Mouse (Mus musculus) CH12.LX (cell line): ENCODE data around the gene AI837181.

Experiments used
- CTCF ChIP-seq, 2 experiments: IDR thresholded peaks in 1 of 2; conservative IDR thresholded peaks in 1 of 2; 2 replicates each; pipeline ENCODE4 v1.5.1; 2011 to 2012; ENCODE audit warnings: low read depth in 2 of 2, low read length in 2 of 2, improper control_type of control experiment in 1 of 2, inconsistent platforms in 1 of 2, mild to moderate bottlenecking in 1 of 2, moderate library complexity in 1 of 2
- JUN ChIP-seq: IDR thresholded peaks from 2 replicates; pipeline ENCODE4 v1.6.1; 2011; ENCODE audit warnings: low read depth, mild to moderate bottlenecking, low read length, improper control_type of control experiment, moderate library complexity; ENCODE audit not compliant: insufficient read depth
- KAT2A ChIP-seq: IDR thresholded peaks from 2 replicates; pipeline ENCODE4 v1.6.1; 2012; ENCODE audit warnings: low read length, improper control_type of control experiment, inconsistent platforms; ENCODE audit not compliant: insufficient replicate concordance
- MAFK ChIP-seq: IDR thresholded peaks from 2 replicates; pipeline ENCODE4 v1.6.1; 2011; ENCODE audit warnings: low read length, improper control_type of control experiment; ENCODE audit not compliant: insufficient replicate concordance
- MYC ChIP-seq: IDR thresholded peaks from 2 replicates; pipeline ENCODE4 v1.6.1; 2011; ENCODE audit warnings: low read depth, mild to moderate bottlenecking, improper control_type of control experiment, low read length
- POLR2A ChIP-seq: IDR thresholded peaks from 2 replicates; pipeline ENCODE4 v1.6.1; 2011; ENCODE audit warnings: low read depth, mild to moderate bottlenecking, improper control_type of control experiment, low read length
- ZC3H11A ChIP-seq: IDR thresholded peaks from 2 replicates; pipeline ENCODE4 v1.6.1; 2012; ENCODE audit warnings: low read depth, mild to moderate bottlenecking, inconsistent platforms, low read length, improper control_type of control experiment
- ZKSCAN1 ChIP-seq: IDR thresholded peaks from 2 replicates; pipeline ENCODE4 v1.6.1; 2012; ENCODE audit warnings: low read depth, inconsistent platforms, low read length, improper control_type of control experiment, borderline replicate concordance

GRCm38 (mm10) chr19:5456241-5456921 lies 31.4 kb downstream of the AI837181 start:
- TF ChIP-seq POLR2A = no peak
- no peak for TF ChIP-seq CTCF (conservative IDR thresholded peaks at IDR 0.05 in 1 of 2, IDR thresholded peaks at IDR 0.05 in 1 of 2; ENCODE audit: low read depth in 2 of 2, low read length in 2 of 2)
- no peak for TF ChIP-seq ZC3H11A
- TF ChIP-seq MAFK = no peak
- no peak for TF ChIP-seq ZKSCAN1
- TF ChIP-seq JUN = no peak
- no peak for TF ChIP-seq KAT2A
- no peak for TF ChIP-seq MYC
